Mouse (Mus musculus) adrenal gland, postnatal 36 days (tissue): ENCODE measurements around the gene Klk5. TPM values are rescaled to one million over a fixed set of nuclear protein-coding genes. Genes with fewer than 3 reads are reported as not detected.
A peak's percentile ranks its signal among the peaks of the same experiment; 100 is the strongest.

ENCODE experiments used
- DNase-seq, 2 experiments: peaks; one replicate each; pipeline ENCODE4 v3.0.0; 2021; ENCODE audit warnings: mixed read lengths in 1 of 2
- long read RNA-seq, 2 experiments: library from polyadenylated mRNA; stranded (forward); transcript quantifications; one replicate each; pipeline ENCODE4 v2.0.0; 2021; ENCODE audit warnings: borderline sequencing depth in 2 of 2
- total RNA-seq, 2 experiments: library from RNA; stranded (reverse); gene quantifications; 2 replicates each; pipeline ENCODE4 v1.2.3; 2021

Klk5 gene
- total RNA-seq: not detected
- long read RNA-seq, experiment 1: 0 reads
- long read RNA-seq, experiment 2: 0 reads

GRCm38 (mm10) chr7:43841701-43842100, at the start of gene Klk5:
Klk5 (plus strand) TSS chr7:43841971.
- DNase-seq: no peak

- no peak for DNase-seq
These were observed 45.4 kb upstream of the Klk5 start for GRCm38 (mm10) chr7:43796355-43796754.

GRCm38 (mm10) chr7:43797333-43797769, 44.4 kb upstream of the Klk5 start, which contains the start of gene Klk8:
Klk8 (plus strand) TSS chr7:43797577.
- peak; percentile 22 to 27 for DNase-seq

GRCm38 (mm10) chr7:43797844-43798462, 43.8 kb upstream of the Klk5 start:
- no peak for DNase-seq

- no peak for DNase-seq
These were observed 41.9 kb upstream of the Klk5 start for GRCm38 (mm10) chr7:43799876-43800275.

- DNase-seq: no peak
These were observed 30.8 kb upstream of the Klk5 start, which contains the start of gene Klk7 for GRCm38 (mm10) chr7:43810994-43811393. Klk7 (plus strand) TSS chr7:43811294.

- DNase-seq: no peak
These were observed 26.6 kb upstream of the Klk5 start for GRCm38 (mm10) chr7:43815211-43815610.

GRCm38 (mm10) chr7:43816746-43817145, 25.0 kb upstream of the Klk5 start:
- DNase-seq: no peak

- DNase-seq: no peak
These were observed 20.2 kb upstream of the Klk5 start for GRCm38 (mm10) chr7:43821581-43821980.

GRCm38 (mm10) chr7:43824199-43824598, 17.6 kb upstream of the Klk5 start, which contains the start of gene Klk6:
Klk6 (plus strand) TSS chr7:43824499.
- no peak for DNase-seq

- no peak for DNase-seq
These were observed 15.7 kb upstream of the Klk5 start for GRCm38 (mm10) chr7:43826056-43826455.

GRCm38 (mm10) chr7:43827706-43828105, 14.1 kb upstream of the Klk5 start:
- DNase-seq: no peak

GRCm38 (mm10) chr7:43829006-43829405, 12.8 kb upstream of the Klk5 start:
- DNase-seq: no peak

- no peak for DNase-seq
These were observed 2.0 kb downstream of the Klk5 start for GRCm38 (mm10) chr7:43843801-43844200.

- no peak for DNase-seq
These were observed 9.8 kb downstream of the Klk5 start for GRCm38 (mm10) chr7:43851616-43852015.

GRCm38 (mm10) chr7:43854642-43855380, 13.0 kb downstream of the Klk5 start:
- DNase-seq: no peak

GRCm38 (mm10) chr7:43855709-43856108, 13.9 kb downstream of the Klk5 start:
- DNase-seq: no peak

GRCm38 (mm10) chr7:43856307-43856706, 14.5 kb downstream of the Klk5 start:
- no peak for DNase-seq

GRCm38 (mm10) chr7:43857501-43857900, 15.7 kb downstream of the Klk5 start:
- DNase-seq: no peak

GRCm38 (mm10) chr7:43860411-43860810, 18.6 kb downstream of the Klk5 start:
- no peak for DNase-seq

- DNase-seq: peak; percentile 77 to 82
These were observed 31.5 kb downstream of the Klk5 start for GRCm38 (mm10) chr7:43873237-43873636.

- no peak for DNase-seq
These were observed 31.9 kb downstream of the Klk5 start for GRCm38 (mm10) chr7:43873674-43874073.

GRCm38 (mm10) chr7:43874868-43875375, 33.2 kb downstream of the Klk5 start:
- DNase-seq: no peak
